Mouse (Mus musculus) midbrain, embryonic 16.5 days (tissue): ENCODE measurements around the gene Mmp14. TPM values are rescaled to one million over a fixed set of nuclear protein-coding genes. Genes with fewer than 3 reads are reported as not detected.
A peak's percentile ranks its signal among the peaks of the same experiment; 100 is the strongest.

ENCODE experiments used
- ATAC-seq: fragments of 200-750 bp; cut with Nextera tagmentation; 2 replicates; pipeline ENCODE4 v1.8.0; 2017; ENCODE audit warnings: moderate TSS enrichment
- H3K27ac ChIP-seq: fragments of 300-500 bp; sonication (generic); 2 replicates; pipeline ENCODE4 v1.5.1; 2014; ENCODE audit warnings: mild to moderate bottlenecking, low read length, mixed read lengths
- H3K27me3 ChIP-seq: fragments of 300-500 bp; sonication (generic); 2 replicates; pipeline ENCODE4 v1.6.1; 2014; ENCODE audit warnings: low read depth, low read length, mixed read lengths; ENCODE audit not compliant: control insufficient read depth, insufficient read depth
- H3K36me3 ChIP-seq: fragments of 300-500 bp; sonication (generic); 2 replicates; pipeline ENCODE4 v1.6.1; 2014; ENCODE audit warnings: mild to moderate bottlenecking, low read length, moderate library complexity, mixed read lengths; ENCODE audit not compliant: control insufficient read depth, insufficient read depth
- H3K4me1 ChIP-seq: fragments of 300-500 bp; sonication (generic); 2 replicates; pipeline ENCODE4 v1.6.1; 2014; ENCODE audit warnings: mild to moderate bottlenecking, low read length, mixed read lengths; ENCODE audit not compliant: control insufficient read depth, insufficient read depth
- H3K4me2 ChIP-seq: fragments of 300-500 bp; sonication (generic); 2 replicates; pipeline ENCODE4 v1.6.1; 2014; ENCODE audit warnings: mild to moderate bottlenecking, low read length, mixed read lengths
- H3K4me3 ChIP-seq: fragments of 300-500 bp; sonication (generic); 2 replicates; pipeline ENCODE4 v1.5.1; 2014; ENCODE audit warnings: low read depth, mild to moderate bottlenecking, low read length, moderate library complexity, mixed read lengths
- H3K9ac ChIP-seq: fragments of 300-500 bp; sonication (generic); 2 replicates; pipeline ENCODE4 v1.6.1; 2014; ENCODE audit warnings: low read depth, low read length, mixed read lengths
- H3K9me3 ChIP-seq: fragments of 300-500 bp; sonication (generic); replicated peaks from 2 replicates; pipeline ENCODE4 v1.6.1; 2014; ENCODE audit warnings: mild to moderate bottlenecking, low read length, mixed read lengths; ENCODE audit not compliant: control insufficient read depth, poor library complexity, severe bottlenecking
- WGBS: fragments of 180-500 bp; shearing (Covaris S2); extraction: QIAGEN DNeasy Blood & Tissue Kit; methylation state at CpG from one replicate; pipeline ENCODE4 v1.1.7; 2014; 5-methylcytosine and 5-hydroxymethylcytosine counted together
- polyA plus RNA-seq: library from polyadenylated mRNA; unstranded; fragments of >200 nt; fragmentation: Nextera tagmentation; extraction: Ambion mirVana; gene quantifications from 2 replicates; pipeline ENCODE4 v1.2.1, GENCODE M21; 2015

Gene Mmp14
- polyA plus RNA-seq, 1 experiment from 2014 or later: 43.5 TPM

GRCm38 (mm10) chr14:54487732-54488131 is 56.3 kb downstream of the Mmp14 start:
- H3K4me2 ChIP-seq: 0 out of 2 replicates have a peak overlapping the region, but pooled peaks have one; percentile 3
- 59% methylated on average over 2 of the region's 2 CpGs for WGBS
- H3K9ac ChIP-seq: no peak overlapping the region
- H3K4me1 ChIP-seq: peaks cover 6% of the 10 kb centered on the region; the same call in 1 of the 2 replicates
- H3K36me3 ChIP-seq: no peaks in the 10 kb centered on the region
- ATAC-seq: peak; percentile 68; the same call in 1 of the 2 replicates
- peak overlapping the region; percentile 66 for H3K27ac ChIP-seq
- no peak overlapping the region for H3K4me3 ChIP-seq
- no peaks in the 10 kb centered on the region for H3K27me3 ChIP-seq
- no peaks in the 10 kb centered on the region for H3K9me3 ChIP-seq

DNA sequence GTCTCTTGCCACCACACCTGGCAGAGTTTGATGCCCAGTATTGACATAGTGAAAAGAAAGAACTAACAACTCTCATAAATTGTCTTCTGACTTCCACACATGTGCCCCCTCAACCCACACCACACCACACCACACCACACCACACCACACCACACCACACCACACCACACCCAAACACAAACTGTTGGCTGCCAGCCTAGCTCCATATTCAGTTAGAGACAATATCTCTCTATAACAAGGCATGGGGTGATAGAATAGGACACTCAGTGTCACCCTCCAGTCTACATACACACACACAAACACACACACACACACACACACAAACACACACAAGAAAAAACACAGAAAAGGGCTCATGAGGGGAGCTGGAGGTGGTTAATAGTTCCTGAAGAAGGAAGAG is 56.9 kb downstream of the Mmp14 start:
- Histone ChIP-seq H3K27ac (peak overlapping the region; percentile 66), H3K9me3 (no peaks in the 10 kb centered on the region), H3K4me2 (no peak overlapping the region), H3K4me3 (no peak overlapping the region), H3K9ac (no peak overlapping the region), H3K27me3 (no peaks in the 10 kb centered on the region), H3K4me1 (peaks cover 6% of the 10 kb centered on the region; the same call in 1 of the 2 replicates), H3K36me3 (no peaks in the 10 kb centered on the region)
- ATAC-seq: no peak

DNA sequence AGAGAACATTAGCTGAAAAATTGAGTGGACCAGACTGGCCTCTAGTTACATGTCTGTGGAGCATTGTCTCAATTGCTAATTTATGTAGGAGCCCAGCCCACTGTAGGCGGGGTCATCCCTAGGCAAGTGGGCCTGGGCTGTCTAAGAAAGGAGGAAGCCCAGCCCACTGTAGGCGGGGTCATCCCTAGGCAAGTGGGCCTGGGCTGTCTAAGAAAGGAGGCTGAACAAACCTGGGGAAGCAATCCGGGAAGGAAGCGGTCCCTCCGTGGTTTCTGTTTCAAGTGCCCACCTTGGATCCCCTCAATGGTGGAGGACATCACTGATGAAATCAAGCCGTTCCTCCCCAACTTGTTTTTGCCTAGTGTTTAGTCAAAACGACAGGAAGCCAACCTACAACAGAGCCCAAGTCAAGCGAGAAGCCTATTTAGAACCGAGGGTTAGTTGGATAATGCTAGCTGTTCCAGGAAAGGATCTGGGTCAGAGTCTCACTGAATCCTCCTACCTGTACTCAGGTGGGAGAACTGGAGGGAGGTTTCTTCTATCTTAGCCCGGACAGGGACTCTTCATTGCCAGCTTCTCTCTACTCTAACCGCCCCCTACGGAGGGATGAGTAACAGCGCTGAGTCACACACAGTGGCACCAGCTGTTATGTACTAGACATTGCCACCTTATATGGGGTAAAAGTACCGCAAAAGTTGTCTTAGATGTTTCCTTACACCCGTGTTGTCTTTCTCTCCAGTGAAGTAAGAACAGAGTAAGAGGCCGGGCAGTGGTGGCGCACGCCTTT is 61.1 kb downstream of the Mmp14 start:
- Histone ChIP-seq H3K4me1 (0 out of 2 replicates have a peak, but pooled peaks cover 2% of the 10 kb centered on the region), H3K36me3 (no peaks in the 10 kb centered on the region), H3K9me3 (no peaks in the 10 kb centered on the region), H3K27ac (no peak overlapping the region), H3K27me3 (no peaks in the 10 kb centered on the region), H3K9ac (no peak overlapping the region), H3K4me2 (no peak overlapping the region), H3K4me3 (no peak overlapping the region)
- no peak for ATAC-seq
- 71% methylated on average over 18 of the region's 18 CpGs for WGBS

DNA sequence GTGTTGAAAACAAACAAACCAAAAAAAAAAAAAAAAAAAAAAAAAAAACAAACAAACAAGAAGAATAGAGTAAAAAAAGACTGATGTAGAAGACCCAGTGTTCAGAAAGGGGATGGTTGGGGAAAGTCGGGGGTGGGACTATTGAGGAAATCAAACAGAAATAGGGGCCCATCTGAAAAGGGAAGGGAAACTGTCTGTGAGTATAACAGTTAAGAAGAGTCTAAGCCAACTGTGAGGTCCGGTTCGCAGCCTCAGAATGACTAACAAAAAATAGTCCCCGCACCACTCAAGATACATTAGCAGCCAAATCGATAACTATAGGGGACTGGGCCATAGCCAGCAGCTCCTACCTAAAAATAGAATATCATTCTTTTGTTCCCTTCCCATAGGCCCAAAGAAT is 61.8 kb downstream of the Mmp14 start:
- Histone ChIP-seq H3K4me1 (0 out of 2 replicates have a peak, but pooled peaks cover under 1% of the 10 kb centered on the region), H3K4me3 (no peak overlapping the region), H3K27ac (no peak overlapping the region), H3K27me3 (no peaks in the 10 kb centered on the region), H3K9me3 (no peaks in the 10 kb centered on the region), H3K9ac (no peak overlapping the region), H3K4me2 (no peak overlapping the region), H3K36me3 (no peaks in the 10 kb centered on the region)
- WGBS: 92% methylated on average over 5 of the region's 5 CpGs
- no peak for ATAC-seq

- H3K4me2 ChIP-seq: no peak overlapping the region
- no peak overlapping the region for H3K9ac ChIP-seq
- H3K9me3 ChIP-seq: no peaks in the 10 kb centered on the region
- no peak overlapping the region for H3K4me3 ChIP-seq
- no peak overlapping the region for H3K27ac ChIP-seq
- no peaks in the 10 kb centered on the region for H3K27me3 ChIP-seq
- 0% methylated on average over 3 of the region's 3 CpGs for WGBS
- no peak for ATAC-seq
- H3K36me3 ChIP-seq: no peaks in the 10 kb centered on the region
- no peaks in the 10 kb centered on the region for H3K4me1 ChIP-seq
Observed at GRCm38 (mm10) chr14:54494234-54494633, 62.8 kb downstream of the Mmp14 start.

Other genes with a start within 250 kb of the Mmp14 start
- 325 and 344 TPM in 2 replicates for gene Dad1, start 177.5 kb upstream of the Mmp14 start, polyA plus RNA-seq
- 45.0 and 58.8 TPM in 2 replicates for gene Abhd4, start 177.4 kb upstream of the Mmp14 start, polyA plus RNA-seq
- not detected in 2 replicates for gene Olfr49, start 146.7 kb upstream of the Mmp14 start, polyA plus RNA-seq
- gene Oxa1l, start 70.8 kb upstream of the Mmp14 start, polyA plus RNA-seq: 51.8 and 53.1 TPM in 2 replicates
- gene Slc7a7, start 13.8 kb upstream of the Mmp14 start, polyA plus RNA-seq: 4.3 and 4.9 TPM in 2 replicates
- gene Mrpl52, start 4.7 kb upstream of the Mmp14 start, polyA plus RNA-seq: 247 and 252 TPM in 2 replicates
- 26.9 and 28.2 TPM in 2 replicates for gene Lrp10, start 32.5 kb downstream of the Mmp14 start, polyA plus RNA-seq
- 46.0 and 48.9 TPM in 2 replicates for gene Rem2, start 44.5 kb downstream of the Mmp14 start, polyA plus RNA-seq
- gene Prmt5, start 85.9 kb downstream of the Mmp14 start, polyA plus RNA-seq: 105 and 106 TPM in 2 replicates
- gene Haus4, start 123.0 kb downstream of the Mmp14 start, polyA plus RNA-seq: 12.9 and 13.1 TPM in 2 replicates
- 4.6 and 5.5 TPM in 2 replicates for gene Ajuba, start 145.9 kb downstream of the Mmp14 start, polyA plus RNA-seq
- gene 4931414P19Rik, start 174.4 kb downstream of the Mmp14 start, polyA plus RNA-seq: 5.2 and 5.6 TPM in 2 replicates
- 412 and 432 TPM in 2 replicates for gene Psmb5, start 186.4 kb downstream of the Mmp14 start, polyA plus RNA-seq
- gene Psmb11, start 189.8 kb downstream of the Mmp14 start, polyA plus RNA-seq: 0.06 TPM in 1 of 2 replicates, not detected in the other
- not detected in 2 replicates for gene Gm17606, start 209.3 kb downstream of the Mmp14 start, polyA plus RNA-seq
- gene Cdh24, start 209.8 kb downstream of the Mmp14 start, polyA plus RNA-seq: 9.6 and 11.2 TPM in 2 replicates